Mouse (Mus musculus): ENCODE results near the gene Rag2.

- TF ChIP-seq CTCF (IDR thresholded peaks at IDR 0.05; ENCODE audit: low read depth, low read length), result no peak
- no peak for TF ChIP-seq EP300 (IDR thresholded peaks at IDR 0.05; ENCODE audit: insufficient read depth, low read depth, low read length)
- no peak for TF ChIP-seq POLR2A (IDR thresholded peaks at IDR 0.05; ENCODE audit: insufficient read depth, low read length)
Observed at GRCm38 (mm10) chr2:101638979-101639839, 14.7 kb downstream of the Rag2 start.

Measured in ES-Bruce4 (cell line).